Mouse (Mus musculus) brain, embryonic 14.5 days (tissue): ENCODE measurements at regions not wholly inside any gene's neighbourhood (a gene's known extent, or its start where the extent isn't known, plus 50 kb on each side); places are given as distances from the start of the nearest gene placed in this dataset.

ENCODE experiments used
- DNase-seq: peaks from one replicate; pipeline ENCODE4 v3.0.0-alpha.2; 2011; ENCODE audit warnings: low read depth
- CTCF ChIP-seq: fragments of 200-500 bp; IDR thresholded peaks from 2 replicates; pipeline ENCODE4 v1.5.1; 2012; ENCODE audit warnings: inconsistent platforms, mild to moderate bottlenecking, moderate library complexity, borderline replicate concordance; ENCODE audit not compliant: insufficient read depth, insufficient read length; ENCODE audit errors: extremely low read depth
- POLR2A ChIP-seq: fragments of 200-500 bp; IDR thresholded peaks from 2 replicates; pipeline ENCODE4 v1.6.1; 2012; ENCODE audit warnings: mild to moderate bottlenecking, inconsistent platforms, borderline replicate concordance; ENCODE audit not compliant: poor library complexity, insufficient read depth, insufficient read length, severe bottlenecking; ENCODE audit errors: extremely low read depth

GRCm38 (mm10) chr15:6218087-6218486 lies 81.5 kb upstream of the Dab2 start:
- TF ChIP-seq POLR2A: no peak
- TF ChIP-seq CTCF: no peak
- no peak for DNase-seq

DNA sequence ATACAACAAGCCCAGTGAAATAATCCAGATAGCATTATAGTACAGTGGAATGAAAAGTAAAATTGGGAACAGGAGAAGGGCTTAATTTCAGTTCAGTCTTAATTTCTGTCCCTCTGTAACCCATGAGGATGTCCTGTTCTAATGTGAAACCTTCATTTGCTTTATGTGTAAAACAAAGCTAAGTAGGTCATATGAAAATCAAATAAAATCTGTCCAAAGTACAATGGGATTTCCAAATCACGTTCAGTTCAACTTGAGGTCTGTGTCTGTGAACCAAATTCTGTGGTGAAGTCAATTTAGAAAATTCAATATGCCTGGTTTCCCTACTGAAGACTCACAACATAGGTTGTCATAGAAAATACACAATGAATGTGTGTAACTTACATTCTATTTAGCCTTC lies 74.4 kb upstream of the Dab2 start:
- TF ChIP-seq POLR2A (no peak), CTCF (no peak)
- DNase-seq: no peak

DNA sequence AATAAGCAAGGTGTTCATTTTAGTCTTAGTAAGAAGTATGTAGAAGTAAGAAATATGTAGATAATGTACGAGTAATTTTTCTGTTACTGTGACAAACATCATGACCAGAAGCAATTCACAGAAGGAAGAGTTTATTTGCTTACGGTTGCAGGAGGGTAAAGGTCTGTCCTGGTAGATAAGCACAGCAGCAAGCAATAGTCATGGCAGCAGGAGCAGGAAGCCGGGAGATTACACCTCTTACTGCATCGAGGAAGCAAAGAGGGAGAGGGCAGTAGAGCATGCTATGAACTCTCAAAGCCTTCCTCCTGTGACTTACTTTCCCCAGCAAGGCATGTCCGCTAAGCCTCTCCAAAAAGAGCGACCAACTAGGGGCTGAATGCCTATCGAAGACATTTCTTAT lies 69.0 kb upstream of the Dab2 start:
- no peak for DNase-seq
- no peak for TF ChIP-seq POLR2A
- TF ChIP-seq CTCF: no peak

DNA sequence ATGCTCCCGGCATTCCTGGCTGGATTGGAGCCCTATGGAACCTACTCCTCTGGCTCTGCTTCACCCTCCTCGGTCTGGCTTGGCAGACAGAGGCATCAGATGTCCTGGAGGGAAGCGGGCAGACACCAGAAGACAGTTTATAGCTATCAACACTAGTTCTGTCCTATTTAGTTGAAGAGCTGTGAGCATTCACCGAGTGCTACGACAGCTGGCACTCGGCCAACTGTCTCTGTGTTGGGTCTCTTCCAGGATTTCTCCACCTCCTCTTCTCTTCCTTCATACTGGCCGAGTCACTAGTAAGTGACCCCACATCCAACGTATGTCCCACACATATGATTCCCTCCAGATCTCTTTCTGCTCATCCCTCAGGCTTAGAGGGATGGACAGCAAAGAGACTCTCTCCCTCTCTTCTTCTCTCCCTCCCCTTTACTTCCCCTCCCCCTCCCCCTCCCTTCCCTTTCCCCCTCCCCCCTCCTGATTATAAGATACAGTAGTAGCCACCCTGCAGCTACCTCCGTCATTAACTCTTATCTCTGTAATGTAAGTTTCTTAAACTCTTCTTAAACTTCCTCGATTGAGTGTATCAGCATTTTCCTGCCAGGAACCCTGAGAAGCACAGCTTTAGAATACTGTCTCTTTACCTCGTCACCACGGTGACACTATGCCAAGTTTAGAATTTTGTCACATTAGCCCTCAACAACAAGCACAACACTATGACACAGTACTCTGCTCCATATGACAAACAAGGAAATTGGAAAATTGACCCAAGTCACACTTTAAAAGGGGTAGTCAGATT lies 68.1 kb upstream of the Dab2 start:
- peak; percentile 40 for DNase-seq
- TF ChIP-seq CTCF (no peak), POLR2A (no peak)

- no peak for DNase-seq
- no peak for TF ChIP-seq POLR2A
- no peak for TF ChIP-seq CTCF
Observed at GRCm38 (mm10) chr15:6233621-6234020, 66.0 kb upstream of the Dab2 start.

- DNase-seq: no peak
- TF ChIP-seq POLR2A: no peak
- no peak for TF ChIP-seq CTCF
Observed at GRCm38 (mm10) chr15:6236583-6236982, 63.0 kb upstream of the Dab2 start.

DNA sequence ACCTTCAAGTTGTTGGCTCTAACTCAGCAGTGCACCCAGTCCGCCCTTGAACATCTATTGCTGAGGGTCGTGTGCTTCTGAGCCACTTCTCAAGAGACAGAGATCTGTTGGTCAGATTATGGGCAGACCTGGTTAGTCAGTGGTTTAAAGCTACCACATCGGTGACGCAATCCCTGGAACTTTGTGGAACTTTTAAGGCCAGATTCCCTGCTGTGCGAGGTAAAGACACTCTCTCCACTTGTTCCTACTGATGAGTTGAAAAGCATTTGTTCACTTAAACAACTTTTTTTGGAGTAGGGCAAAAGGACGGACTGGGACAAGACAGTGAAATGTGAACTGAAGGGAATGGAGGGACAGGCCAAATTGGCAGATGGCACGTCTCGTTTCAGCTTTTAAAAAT lies 61.9 kb upstream of the Dab2 start:
- DNase-seq: no peak
- TF ChIP-seq CTCF: no peak
- TF ChIP-seq POLR2A: no peak

DNA sequence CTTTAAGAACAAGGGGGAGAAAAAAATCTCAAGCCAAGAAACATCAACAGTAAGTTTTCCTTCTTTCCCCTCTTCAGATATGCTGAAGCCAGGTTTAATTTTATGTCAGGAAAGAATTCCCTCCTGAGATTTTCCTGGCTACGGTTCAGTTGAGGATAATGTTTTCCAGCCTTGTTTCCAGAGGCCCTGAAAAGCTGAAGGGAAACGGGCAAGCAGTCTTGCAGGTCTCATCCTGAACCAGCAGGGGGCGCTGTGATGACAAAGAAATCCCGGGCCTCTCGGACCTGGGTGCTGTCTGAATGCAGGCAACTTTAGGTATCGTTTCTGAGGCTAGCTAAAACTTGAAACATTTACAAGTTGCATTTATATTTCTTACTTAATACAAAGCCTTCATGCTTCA lies 61.5 kb upstream of the Dab2 start:
- TF ChIP-seq CTCF (peak; percentile 95), POLR2A (no peak)
- peak; percentile 86 for DNase-seq

DNA sequence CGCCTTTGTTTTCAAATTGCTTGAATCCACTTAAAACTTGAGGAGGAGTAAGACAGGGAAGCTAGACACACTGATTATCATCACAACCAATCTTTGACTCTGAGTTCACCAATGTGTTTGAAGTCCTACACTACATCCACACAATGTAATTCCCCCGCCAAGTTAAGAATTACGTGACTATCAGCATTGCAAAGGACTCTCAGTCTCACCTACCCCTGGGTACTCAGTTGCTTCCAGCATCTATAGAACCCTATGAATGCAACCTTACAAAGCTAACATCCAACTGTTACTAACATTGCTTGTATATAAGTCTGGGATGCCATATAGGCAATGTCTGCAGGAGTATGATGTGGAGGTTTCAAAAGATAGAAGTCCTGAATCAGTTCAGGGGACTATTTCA lies 60.8 kb upstream of the Dab2 start:
- no peak for DNase-seq
- no peak for TF ChIP-seq CTCF
- no peak for TF ChIP-seq POLR2A

DNA sequence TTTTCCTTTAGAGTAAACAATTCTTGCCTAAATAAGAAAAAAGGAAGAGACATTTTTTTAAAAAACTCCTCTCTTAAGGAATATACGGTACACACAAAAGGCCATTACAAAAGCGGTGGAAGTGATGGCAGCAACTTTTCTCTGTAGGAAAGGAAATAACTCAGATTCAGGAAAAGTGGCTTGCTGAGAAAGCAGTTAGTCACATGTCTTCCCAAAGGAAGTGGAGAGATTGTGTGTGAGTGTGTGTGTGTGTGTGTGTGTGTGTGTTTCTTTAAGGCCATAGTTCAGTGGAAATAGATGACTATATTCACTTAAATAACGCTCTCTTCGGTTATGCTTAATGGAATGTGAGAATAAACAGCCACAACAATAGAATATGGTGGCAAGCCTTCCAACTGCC lies 57.5 kb upstream of the Dab2 start:
- no peak for TF ChIP-seq CTCF
- DNase-seq: peak; percentile 13

- no peak for DNase-seq
- TF ChIP-seq CTCF: no peak
Observed at GRCm38 (mm10) chr15:6244401-6244800, 55.2 kb upstream of the Dab2 start.

DNA sequence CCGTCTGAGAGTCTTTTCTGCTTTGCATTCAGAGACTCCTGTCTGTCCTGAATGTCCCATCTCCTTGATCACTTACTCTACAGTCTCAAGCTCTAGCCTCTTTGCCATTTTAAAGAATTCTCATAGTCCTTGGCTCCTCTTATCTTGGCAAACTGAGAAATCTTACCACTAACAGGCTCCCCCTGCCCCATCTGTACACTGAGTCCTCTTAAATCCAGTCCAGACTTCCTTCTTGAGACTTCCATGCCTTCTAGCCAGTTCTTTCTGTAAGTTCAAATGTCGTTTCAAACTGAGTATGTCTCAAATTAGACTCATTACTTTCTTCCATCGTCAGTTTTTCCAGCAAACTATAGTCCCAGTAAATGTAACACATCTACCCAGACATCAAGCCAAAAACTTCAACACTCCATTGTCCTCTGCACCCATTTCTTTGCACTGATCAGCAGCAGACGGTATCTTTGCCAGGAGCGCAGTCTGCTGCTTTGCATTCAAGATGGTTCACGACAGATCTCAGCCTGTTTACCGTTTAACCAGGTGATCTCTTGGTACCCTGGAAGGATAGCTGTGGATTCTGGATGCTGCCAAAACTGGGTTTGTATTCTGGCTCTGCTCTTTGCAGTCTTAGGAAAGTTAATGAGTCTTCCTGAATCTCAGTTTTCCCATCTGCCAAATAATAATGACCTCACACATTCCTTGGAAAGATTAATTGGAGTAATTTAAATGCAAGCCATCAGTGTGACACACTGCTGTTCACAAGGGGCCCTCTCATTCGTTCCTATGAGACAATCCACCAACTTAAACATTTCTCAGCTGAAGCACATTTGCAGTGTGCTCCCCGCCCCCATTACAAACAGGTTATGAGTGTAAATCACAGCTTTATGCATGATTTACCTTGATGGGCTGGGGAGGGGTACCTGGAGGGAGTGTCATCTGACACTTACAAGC lies 53.4 kb upstream of the Dab2 start:
- peak; percentile 91 for DNase-seq
- no peak for TF ChIP-seq POLR2A
- TF ChIP-seq CTCF: no peak
